Mouse (Mus musculus) midbrain, embryonic 14.5 days (tissue): Measurements from ENCODE around the gene Hamp. TPM values are rescaled to one million over a fixed set of nuclear protein-coding genes. Genes with fewer than 3 reads are reported as not detected.

Source experiments
- ATAC-seq: fragments of 200-750 bp; cut with Nextera tagmentation; 2 replicates; pipeline ENCODE4 v1.8.0; 2017; ENCODE audit warnings: moderate number of reproducible peaks, moderate library complexity; ENCODE audit not compliant: low FRiP score, low TSS enrichment
- DNase-seq: peaks from one replicate; pipeline ENCODE4 v3.0.0-alpha.2; 2015
- H3K27ac ChIP-seq: fragments of 300-500 bp; sonication (generic); replicated peaks from 2 replicates; pipeline ENCODE4 v1.5.1; 2014; ENCODE audit warnings: mild to moderate bottlenecking, low read depth, low read length, moderate library complexity
- H3K27me3 ChIP-seq: fragments of 300-500 bp; sonication (generic); 2 replicates; pipeline ENCODE4 v1.6.1; 2014; ENCODE audit warnings: low read length, control low read depth, mixed read lengths; ENCODE audit not compliant: control insufficient read depth, insufficient read depth
- H3K36me3 ChIP-seq: fragments of 300-500 bp; sonication (generic); 2 replicates; pipeline ENCODE4 v1.6.1; 2014; ENCODE audit warnings: low read length, control low read depth; ENCODE audit not compliant: control insufficient read depth, insufficient read depth
- H3K4me1 ChIP-seq: fragments of 300-500 bp; sonication (generic); 2 replicates; pipeline ENCODE4 v1.6.1; 2014; ENCODE audit warnings: mild to moderate bottlenecking, antibody characterized with exemption, low read length, control low read depth; ENCODE audit not compliant: control insufficient read depth, insufficient read depth
- H3K4me2 ChIP-seq: fragments of 300-500 bp; sonication (generic); 2 replicates; pipeline ENCODE4 v1.6.1; 2014; ENCODE audit warnings: mild to moderate bottlenecking, low read length, moderate library complexity
- H3K4me3 ChIP-seq: fragments of 300-500 bp; sonication (generic); replicated peaks from 2 replicates; pipeline ENCODE4 v1.5.1; 2014; ENCODE audit warnings: low read depth, low read length
- H3K9ac ChIP-seq: fragments of 300-500 bp; sonication (generic); replicated peaks from 2 replicates; pipeline ENCODE4 v1.6.1; 2014; ENCODE audit warnings: mild to moderate bottlenecking, low read length, moderate library complexity
- H3K9me3 ChIP-seq: fragments of 300-500 bp; sonication (generic); 2 replicates; pipeline ENCODE4 v1.6.1; 2016; ENCODE audit warnings: low read length, control low read depth, mixed read lengths; ENCODE audit not compliant: control insufficient read depth
- WGBS: fragments of 180-500 bp; shearing (Covaris S2); extraction: QIAGEN DNeasy Blood & Tissue Kit; methylation state at CpG from one replicate; pipeline ENCODE4 v1.1.7; 2014; 5-methylcytosine and 5-hydroxymethylcytosine counted together
- polyA plus RNA-seq: library from polyadenylated mRNA; unstranded; fragments of >200 nt; fragmentation: Nextera tagmentation; extraction: Ambion mirVana; gene quantifications from 2 replicates; pipeline ENCODE4 v1.2.1, GENCODE M21; 2014

Hamp gene
- polyA plus RNA-seq, 1 experiment from 2014 or later, result not detected

DNA sequence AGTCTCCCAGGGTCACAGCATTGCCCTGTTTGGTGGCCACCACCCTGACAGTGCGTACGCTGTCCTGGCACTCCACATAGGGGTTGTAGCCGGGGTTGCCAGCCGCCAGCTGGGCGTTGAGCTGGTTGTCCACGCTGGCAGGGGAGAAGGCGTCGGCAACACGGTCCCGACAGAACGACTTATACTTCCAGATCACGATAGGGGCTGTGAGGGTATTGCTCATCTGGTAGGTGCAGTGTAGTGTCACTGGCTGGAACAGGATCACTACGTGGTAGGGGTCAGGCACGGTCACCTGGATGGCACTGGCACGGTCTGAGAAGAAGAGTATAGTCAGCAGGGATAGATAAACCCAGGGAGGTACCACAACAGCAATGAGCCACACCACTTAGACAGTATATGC is 28.1 kb upstream of the Hamp start:
- Histone ChIP-seq H3K36me3 (no peaks in the 10 kb centered on the region), H3K9ac (no peak overlapping the region), H3K9me3 (no peaks in the 10 kb centered on the region), H3K27ac (no peak overlapping the region), H3K4me3 (no peak overlapping the region), H3K4me2 (no peak overlapping the region), H3K4me1 (peaks cover 9% of the 10 kb centered on the region; the same call in 1 of the 2 replicates), H3K27me3 (peaks cover 21% of the 10 kb centered on the region)
- DNase-seq (no peak), ATAC-seq (no peak)
- 92% methylated on average over 15 of the region's 15 CpGs for WGBS

GRCm38 (mm10) chr7:30969174-30969573 is 25.3 kb upstream of the Hamp start:
- Histone ChIP-seq H3K27ac (no peak overlapping the region), H3K9me3 (no peaks in the 10 kb centered on the region), H3K36me3 (no peaks in the 10 kb centered on the region), H3K4me3 (no peak overlapping the region), H3K9ac (no peak overlapping the region), H3K27me3 (peaks cover 21% of the 10 kb centered on the region), H3K4me2 (no peak overlapping the region), H3K4me1 (peaks cover 9% of the 10 kb centered on the region; the same call in 1 of the 2 replicates)
- ATAC-seq (no peak), DNase-seq (no peak)
- 88% methylated on average over 4 of the region's 4 CpGs for WGBS

DNA sequence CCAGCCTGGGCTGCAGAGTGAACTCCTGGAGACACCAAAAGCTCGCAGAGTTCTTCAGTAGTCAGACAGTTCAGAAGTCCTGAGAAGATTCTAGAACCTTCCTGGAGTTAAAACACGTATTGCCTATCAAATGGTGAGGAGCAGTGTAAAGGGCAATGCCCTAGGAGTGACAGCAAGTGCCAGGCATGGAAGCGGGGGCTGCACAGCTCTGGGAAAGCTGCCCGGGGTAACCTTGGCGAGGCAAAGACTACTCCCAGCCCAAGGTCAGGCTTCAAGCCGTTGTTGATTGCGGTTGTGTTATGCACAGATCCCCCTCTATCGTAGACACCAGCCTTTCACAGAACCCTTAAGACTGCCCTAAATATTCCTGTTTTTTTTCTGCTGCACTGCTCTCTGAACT is 24.8 kb upstream of the Hamp start:
- DNase-seq, result no peak
- Histone ChIP-seq H3K27me3 (peaks cover 20% of the 10 kb centered on the region), H3K9ac (no peak overlapping the region), H3K4me1 (peaks cover 4% of the 10 kb centered on the region; the same call in 1 of the 2 replicates), H3K27ac (no peak overlapping the region), H3K36me3 (no peaks in the 10 kb centered on the region), H3K4me3 (no peak overlapping the region), H3K9me3 (no peaks in the 10 kb centered on the region), H3K4me2 (no peak overlapping the region)
- 91% methylated on average over 8 of the region's 8 CpGs for WGBS
- ATAC-seq, result no peak

- Histone ChIP-seq H3K9me3 (no peaks in the 10 kb centered on the region), H3K4me3 (no peak overlapping the region), H3K4me2 (no peak overlapping the region), H3K27ac (no peak overlapping the region), H3K9ac (no peak overlapping the region), H3K36me3 (no peaks in the 10 kb centered on the region), H3K27me3 (peaks cover under 1% of the 10 kb centered on the region; the same call in 1 of the 2 replicates), H3K4me1 (no peaks in the 10 kb centered on the region)
- ATAC-seq, result no peak
- 94% methylated on average over 3 of the region's 3 CpGs for WGBS
- no peak for DNase-seq
Observed at GRCm38 (mm10) chr7:30966657-30967056, 22.8 kb upstream of the Hamp start.

- Histone ChIP-seq H3K9ac (no peak overlapping the region), H3K4me1 (no peaks in the 10 kb centered on the region), H3K4me2 (no peak overlapping the region), H3K9me3 (no peaks in the 10 kb centered on the region), H3K27ac (no peak overlapping the region), H3K4me3 (no peak overlapping the region), H3K36me3 (no peaks in the 10 kb centered on the region), H3K27me3 (no peaks in the 10 kb centered on the region)
- DNase-seq (no peak), ATAC-seq (no peak)
- 84% methylated on average over 14 of the region's 14 CpGs for WGBS
Observed at GRCm38 (mm10) chr7:30965677-30966076, 21.8 kb upstream of the Hamp start.

DNA sequence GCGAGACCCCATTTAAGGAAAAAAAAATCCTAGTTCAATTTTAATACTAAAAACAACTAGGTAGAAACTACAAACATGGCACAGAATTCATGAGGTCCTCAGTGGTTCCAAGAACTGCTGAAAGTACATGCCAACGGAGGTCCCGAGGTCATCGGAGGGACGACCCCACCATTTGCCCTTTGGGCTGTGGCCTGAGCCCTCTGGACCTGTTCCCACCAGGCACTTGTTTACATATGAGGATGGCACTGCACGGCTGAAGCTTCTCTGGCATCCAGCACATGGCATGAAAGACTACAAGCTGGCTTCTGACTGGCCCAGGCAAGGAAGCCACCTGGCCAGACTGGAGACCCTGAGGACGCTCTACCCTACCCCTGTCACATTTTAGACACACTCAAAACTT is 20.5 kb upstream of the Hamp start:
- WGBS, result 90% methylated on average over 7 of the region's 7 CpGs

DNA sequence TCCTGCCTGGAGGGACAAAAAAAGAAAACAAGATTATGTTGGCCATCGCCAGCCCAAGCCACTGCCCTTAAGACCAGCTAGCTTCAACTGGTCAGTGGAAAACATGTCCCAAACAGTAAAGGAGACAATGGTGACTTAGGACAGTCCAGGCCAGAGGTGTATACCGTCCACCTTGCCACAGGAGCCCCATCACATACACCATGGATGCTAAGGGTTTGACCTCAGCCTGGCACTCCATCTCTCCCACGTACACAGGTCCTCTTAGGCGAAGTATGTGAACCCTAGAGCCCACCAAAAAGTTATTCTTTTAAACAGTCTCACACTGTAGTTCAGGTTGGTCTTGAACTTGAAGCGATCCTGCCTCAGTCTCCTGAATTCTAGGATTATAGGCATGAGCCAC is 19.0 kb upstream of the Hamp start:
- 0 out of 2 replicates have a peak, but pooled peaks cover 4% of the 10 kb centered on the region for H3K36me3 ChIP-seq
- no peak overlapping the region for H3K9ac ChIP-seq
- no peak overlapping the region for H3K27ac ChIP-seq
- H3K27me3 ChIP-seq, result no peaks in the 10 kb centered on the region
- peaks cover 8% of the 10 kb centered on the region for H3K4me1 ChIP-seq
- H3K4me2 ChIP-seq, result no peak overlapping the region
- DNase-seq (no peak), ATAC-seq (no peak)
- 93% methylated on average over 5 of the region's 5 CpGs for WGBS
- H3K9me3 ChIP-seq, result no peaks in the 10 kb centered on the region
- H3K4me3 ChIP-seq, result no peak overlapping the region

More for the DNA sequence above, 20.5 kb upstream of the Hamp start:
- no peak for ATAC-seq
- no peak overlapping the region for H3K9ac ChIP-seq
- no peaks in the 10 kb centered on the region for H3K9me3 ChIP-seq
- H3K36me3 ChIP-seq, result 0 out of 2 replicates have a peak, but pooled peaks cover 1% of the 10 kb centered on the region
- H3K27me3 ChIP-seq, result no peaks in the 10 kb centered on the region
- no peak overlapping the region for H3K4me2 ChIP-seq
- no peaks in the 10 kb centered on the region for H3K4me1 ChIP-seq
- no peak overlapping the region for H3K4me3 ChIP-seq
- H3K27ac ChIP-seq, result no peak overlapping the region
- no peak for DNase-seq

DNA sequence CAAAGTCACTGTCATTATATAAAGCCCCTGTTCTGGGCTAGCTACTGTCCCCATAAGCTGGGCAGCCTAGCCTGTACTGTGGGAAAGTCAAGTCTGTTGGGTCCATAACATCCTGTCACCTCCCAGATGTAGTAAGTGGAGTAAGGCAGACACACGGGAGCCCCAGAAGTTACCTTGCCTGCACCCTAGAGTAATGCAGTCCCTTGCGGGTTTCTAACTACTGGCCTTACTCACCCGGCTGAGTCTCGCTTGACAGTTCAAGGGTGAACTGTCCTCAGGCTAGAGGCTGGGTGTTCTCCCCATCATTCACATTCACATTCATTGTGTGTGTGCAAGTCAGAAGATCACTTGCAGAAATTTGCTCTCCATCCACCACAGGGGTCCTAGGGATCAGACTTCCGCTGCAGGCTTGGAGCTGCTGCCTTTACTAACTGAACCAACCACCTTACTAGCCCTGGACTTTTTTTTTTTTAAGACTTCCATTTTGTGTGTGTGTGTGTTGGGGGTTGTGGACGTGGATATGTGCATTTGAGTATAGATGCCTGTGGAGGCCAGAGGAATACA is 16.0 kb upstream of the Hamp start:
- peaks cover 8% of the 10 kb centered on the region for H3K36me3 ChIP-seq
- ATAC-seq (no peak), DNase-seq (no peak)
- H3K4me2 ChIP-seq, result no peak overlapping the region
- H3K27me3 ChIP-seq, result no peaks in the 10 kb centered on the region
- H3K4me3 ChIP-seq, result no peak overlapping the region
- H3K9ac ChIP-seq, result no peak overlapping the region
- 92% methylated on average over 6 of the region's 6 CpGs for WGBS
- peaks cover 18% of the 10 kb centered on the region for H3K4me1 ChIP-seq
- no peaks in the 10 kb centered on the region for H3K9me3 ChIP-seq
- no peak overlapping the region for H3K27ac ChIP-seq

DNA sequence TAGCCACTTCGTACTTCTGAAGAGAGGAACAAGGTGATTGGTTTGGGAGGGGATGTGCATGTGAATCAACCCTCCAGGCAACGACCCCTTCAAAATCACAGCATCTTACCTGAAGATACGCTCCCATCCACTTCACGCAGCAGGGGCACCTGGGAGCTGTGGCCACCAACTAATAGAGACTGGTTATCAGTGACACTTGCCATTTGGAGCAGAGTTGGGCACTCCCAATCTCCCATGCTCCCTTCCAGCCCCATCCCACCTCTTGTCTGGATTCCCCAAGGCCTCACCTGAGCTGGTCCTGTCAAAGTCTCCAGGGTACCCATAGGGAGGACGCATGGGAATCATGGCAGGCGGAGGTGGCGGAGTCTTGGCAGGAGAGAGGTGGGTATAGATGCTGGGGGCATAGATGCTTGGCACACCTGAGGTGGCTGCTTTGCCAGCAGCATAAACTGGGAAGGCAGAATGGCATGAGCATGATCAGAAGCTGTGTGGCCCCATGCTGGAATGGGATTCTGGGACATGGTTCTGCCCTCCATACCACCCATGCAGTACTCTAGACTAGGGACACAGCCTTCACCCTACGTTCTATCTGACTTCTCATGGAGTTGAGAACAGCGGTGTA is 15.1 kb upstream of the Hamp start:
- Histone ChIP-seq H3K4me2 (no peak overlapping the region), H3K9me3 (no peaks in the 10 kb centered on the region), H3K27ac (no peak overlapping the region), H3K36me3 (peaks cover 17% of the 10 kb centered on the region), H3K4me1 (peaks cover 18% of the 10 kb centered on the region), H3K4me3 (no peak overlapping the region), H3K9ac (no peak overlapping the region), H3K27me3 (no peaks in the 10 kb centered on the region)
- 95% methylated on average over 9 of the region's 9 CpGs for WGBS
- ATAC-seq, result no peak
- no peak for DNase-seq
